Mouse (Mus musculus): ENCODE results near the gene Spert. TPM values are rescaled to one million over a fixed set of nuclear protein-coding genes. Genes with fewer than 3 reads are reported as not detected.

Spert gene
- polyA plus RNA-seq, 1 experiment from 2014 or later = not detected

DNA sequence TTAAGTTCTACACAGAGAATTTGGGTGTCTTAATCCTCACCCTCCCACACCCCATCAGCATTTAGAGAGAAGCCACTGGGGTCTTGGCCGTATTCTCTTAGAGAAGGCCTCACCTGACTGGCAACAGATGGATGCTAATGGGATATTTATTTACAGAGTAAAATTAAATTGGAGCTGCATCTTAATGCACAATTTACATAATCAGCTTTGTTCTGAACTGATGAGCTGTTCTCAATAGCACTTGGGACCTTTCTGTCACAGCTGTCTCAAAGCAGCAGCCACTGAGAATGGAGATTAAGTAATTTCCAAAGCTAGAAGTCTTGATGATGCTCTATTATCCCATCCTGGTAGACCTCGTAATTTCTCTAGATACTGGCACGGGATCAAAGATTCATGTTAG lies 26.6 kb downstream of the Spert start:
- Histone ChIP-seq H3K36me3 (ENCODE audit: poor library complexity, severe bottlenecking) (no peaks in the 10 kb centered on the region), H3K9me3 (replicated peaks) (0 out of 2 replicates have a peak, but pooled peaks cover 4% of the 10 kb centered on the region), H3K27me3 (no peaks in the 10 kb centered on the region), H3K4me1 (peaks cover 29% of the 10 kb centered on the region), H3K4me3 (no peak overlapping the region), H3K4me2 (peak overlapping the region; percentile 33), H3K9ac (no peak overlapping the region), H3K27ac (peak overlapping the region; percentile 86)
- WGBS = 20% methylated on average over 3 of the region's 3 CpGs
- ATAC-seq = peak; percentile 72

DNA sequence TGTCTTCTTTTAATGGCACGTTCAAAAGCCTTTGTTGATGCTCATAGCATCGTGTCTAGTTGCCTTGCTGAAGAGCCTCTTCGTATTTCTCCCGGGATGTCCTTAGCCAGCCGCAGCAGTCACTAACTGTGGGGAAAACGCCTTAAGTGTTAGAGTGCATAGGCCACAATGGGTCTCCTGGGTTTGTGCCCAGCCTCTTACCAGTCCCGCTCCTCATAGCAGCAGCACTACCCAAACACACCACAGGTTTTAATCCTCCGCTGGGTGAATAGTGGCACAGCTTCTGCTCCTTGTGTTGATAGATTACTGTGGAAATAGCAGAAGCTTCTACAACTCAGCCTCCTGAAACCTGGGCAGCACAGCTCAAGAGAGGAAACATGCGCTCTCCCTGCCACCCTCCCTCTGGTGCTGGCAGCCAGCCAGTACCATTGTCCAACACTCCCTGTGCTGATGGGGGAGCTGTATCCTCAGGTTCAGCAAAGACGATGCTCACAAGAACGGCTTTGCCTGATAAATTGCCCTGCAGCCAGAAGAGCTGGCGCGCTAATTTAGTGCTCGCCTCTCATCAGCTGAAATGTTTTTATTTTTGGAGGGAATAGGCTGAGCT lies 27.3 kb downstream of the Spert start:
- H3K27me3 ChIP-seq = no peaks in the 10 kb centered on the region
- H3K36me3 ChIP-seq (ENCODE audit: poor library complexity, severe bottlenecking) = no peaks in the 10 kb centered on the region
- 0 out of 2 replicates have a peak, but pooled peaks cover 4% of the 10 kb centered on the region for H3K9me3 ChIP-seq (replicated peaks)
- ATAC-seq = peak; percentile 91
- H3K9ac ChIP-seq = no peak overlapping the region
- WGBS = 19% methylated on average over 14 of the region's 14 CpGs
- peak overlapping the region; percentile 33 for H3K4me2 ChIP-seq
- H3K27ac ChIP-seq = peak overlapping the region; percentile 86
- peaks cover 29% of the 10 kb centered on the region for H3K4me1 ChIP-seq
- H3K4me3 ChIP-seq = no peak overlapping the region

DNA sequence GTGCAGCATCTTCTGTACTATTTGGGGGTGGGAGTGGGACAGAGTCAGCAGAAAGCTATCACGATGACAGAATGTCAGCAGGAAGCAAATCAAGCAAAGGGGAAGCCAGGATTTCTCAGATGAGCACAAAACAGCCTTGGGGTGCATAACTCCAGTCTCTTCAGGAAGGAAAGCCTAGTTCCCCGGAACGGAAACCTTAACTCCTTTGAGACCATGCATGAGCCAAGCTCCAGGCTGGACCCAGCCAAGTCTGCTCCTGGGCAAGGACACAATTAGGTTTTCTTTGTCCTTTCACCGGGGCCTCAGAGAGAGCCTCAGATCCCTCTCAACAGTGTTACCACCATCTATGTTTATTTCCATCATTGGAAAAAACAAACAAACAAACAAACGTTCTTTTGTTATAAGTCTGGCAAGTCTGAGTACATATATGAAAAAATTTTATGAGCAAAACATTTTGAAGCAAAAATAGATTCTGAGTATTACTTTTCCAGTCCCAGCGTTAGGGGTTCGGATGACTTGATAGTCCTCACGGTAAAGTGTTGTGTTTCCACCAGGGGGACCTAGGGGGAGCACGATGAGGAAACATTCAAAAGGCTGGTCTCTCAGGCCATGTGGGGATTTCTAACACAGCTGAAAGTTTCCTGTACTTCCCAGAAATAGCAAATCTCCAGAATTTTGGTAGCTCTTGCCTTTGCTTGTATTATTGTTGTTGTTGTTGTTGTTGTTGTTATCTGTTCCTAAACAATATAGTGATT lies 31.2 kb downstream of the Spert start:
- H3K4me1 ChIP-seq = peaks cover 29% of the 10 kb centered on the region
- H3K9ac ChIP-seq = no peak overlapping the region
- no peaks in the 10 kb centered on the region for H3K36me3 ChIP-seq (ENCODE audit: poor library complexity, severe bottlenecking)
- H3K27me3 ChIP-seq = no peaks in the 10 kb centered on the region
- ATAC-seq = no peak
- H3K27ac ChIP-seq = no peak overlapping the region
- H3K4me2 ChIP-seq = no peak overlapping the region
- no peaks in the 10 kb centered on the region for H3K9me3 ChIP-seq (replicated peaks)
- WGBS = 55% methylated on average over 9 of the region's 9 CpGs
- H3K4me3 ChIP-seq = no peak overlapping the region

DNA sequence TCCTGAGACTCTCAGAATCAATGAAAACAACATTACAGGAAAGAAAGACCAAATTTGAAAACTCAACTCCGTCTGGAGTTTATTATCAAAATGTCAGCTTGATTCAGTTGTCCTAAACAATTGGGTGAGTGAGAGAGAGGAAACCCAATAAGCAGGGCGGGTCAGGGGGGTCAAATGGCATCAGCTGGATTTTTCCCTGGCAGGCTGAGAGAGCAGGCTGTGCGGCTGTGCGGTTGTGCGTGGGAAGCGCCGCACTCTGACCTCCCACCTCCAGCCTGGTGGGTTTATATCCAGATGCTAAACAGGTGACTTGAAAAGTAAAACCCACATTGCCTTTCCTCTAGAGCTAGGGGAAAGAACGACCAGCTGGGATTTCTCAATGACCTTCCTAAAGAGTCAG lies 51.2 kb downstream of the Spert start:
- Histone ChIP-seq H3K9me3 (replicated peaks) (no peaks in the 10 kb centered on the region), H3K4me3 (no peak overlapping the region), H3K27ac (peak overlapping the region; percentile 63), H3K4me2 (no peak overlapping the region), H3K9ac (no peak overlapping the region), H3K27me3 (no peaks in the 10 kb centered on the region), H3K36me3 (ENCODE audit: poor library complexity, severe bottlenecking) (no peaks in the 10 kb centered on the region), H3K4me1 (peaks cover 35% of the 10 kb centered on the region)
- no peak for ATAC-seq
- 27% methylated on average over 8 of the region's 8 CpGs for WGBS

DNA sequence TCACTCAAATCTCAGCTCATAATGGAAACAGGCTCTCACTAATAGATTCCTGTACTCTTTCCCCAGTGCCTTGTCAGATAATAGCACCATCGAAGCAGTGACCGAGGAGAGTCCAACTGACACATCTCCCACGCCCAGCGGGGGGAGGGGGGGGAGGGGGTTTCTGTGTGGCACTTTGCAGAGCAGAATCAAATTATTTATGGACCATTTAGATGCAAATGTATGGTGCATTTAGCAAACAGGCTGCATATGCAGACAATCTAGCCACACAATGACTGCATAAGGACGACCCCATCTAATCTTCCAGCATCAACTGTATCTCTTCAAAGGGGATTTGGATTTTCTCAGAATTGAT lies 51.9 kb downstream of the Spert start:
- Histone ChIP-seq H3K27me3 (no peaks in the 10 kb centered on the region), H3K9me3 (replicated peaks) (no peaks in the 10 kb centered on the region), H3K4me1 (peaks cover 40% of the 10 kb centered on the region), H3K27ac (peak overlapping the region; percentile 63), H3K4me3 (no peak overlapping the region), H3K4me2 (peak overlapping the region; percentile 27; the same call in 1 of the 2 replicates), H3K36me3 (ENCODE audit: poor library complexity, severe bottlenecking) (no peaks in the 10 kb centered on the region), H3K9ac (no peak overlapping the region)
- WGBS = 3% methylated on average over 5 of the region's 5 CpGs
- peak; percentile 86 for ATAC-seq

DNA sequence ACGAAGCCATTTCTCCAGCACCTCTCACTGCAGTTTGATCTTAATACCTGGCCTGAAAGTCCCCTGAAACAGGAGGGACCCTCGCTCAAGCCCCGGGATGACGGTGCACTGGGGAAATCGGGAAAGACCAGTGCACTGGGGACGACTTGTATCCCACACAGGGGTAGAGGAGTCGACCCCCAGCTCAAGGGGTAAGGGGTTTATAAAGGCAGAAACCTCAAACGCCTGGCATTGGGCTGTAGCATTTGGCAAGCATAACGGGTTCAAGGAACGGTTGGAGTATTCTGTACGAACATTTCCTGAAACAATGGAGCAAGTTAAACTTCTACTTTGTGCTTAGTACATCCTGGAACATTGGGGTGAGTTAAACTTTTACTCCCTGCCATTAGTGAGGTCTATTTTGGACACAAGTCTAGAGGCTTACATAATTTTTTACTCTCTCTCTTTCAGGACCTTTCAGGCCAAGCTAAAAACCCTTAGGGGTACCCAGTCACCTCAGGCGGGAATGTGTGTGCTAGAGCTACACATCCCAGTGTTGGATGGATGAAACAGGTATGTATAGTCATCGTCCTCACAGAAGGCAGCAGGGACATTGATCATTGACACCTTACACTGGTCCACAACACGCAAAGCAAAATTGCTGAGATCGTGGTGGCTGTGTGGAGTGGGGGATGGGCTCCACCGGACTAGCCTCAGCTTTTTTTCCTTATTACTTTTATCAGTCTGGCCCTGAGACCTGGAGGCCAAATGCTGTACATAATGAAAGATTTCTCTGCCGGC lies 52.5 kb downstream of the Spert start:
- Histone ChIP-seq H3K4me1 (peaks cover 40% of the 10 kb centered on the region), H3K36me3 (ENCODE audit: poor library complexity, severe bottlenecking) (no peaks in the 10 kb centered on the region), H3K4me2 (0 out of 2 replicates have a peak overlapping the region, but pooled peaks have one; percentile 27), H3K9ac (no peak overlapping the region), H3K27ac (peak overlapping the region; percentile 63), H3K9me3 (replicated peaks) (no peaks in the 10 kb centered on the region), H3K27me3 (no peaks in the 10 kb centered on the region), H3K4me3 (no peak overlapping the region)
- peak; percentile 64 for ATAC-seq
- 61% methylated on average over 17 of the region's 17 CpGs for WGBS

DNA sequence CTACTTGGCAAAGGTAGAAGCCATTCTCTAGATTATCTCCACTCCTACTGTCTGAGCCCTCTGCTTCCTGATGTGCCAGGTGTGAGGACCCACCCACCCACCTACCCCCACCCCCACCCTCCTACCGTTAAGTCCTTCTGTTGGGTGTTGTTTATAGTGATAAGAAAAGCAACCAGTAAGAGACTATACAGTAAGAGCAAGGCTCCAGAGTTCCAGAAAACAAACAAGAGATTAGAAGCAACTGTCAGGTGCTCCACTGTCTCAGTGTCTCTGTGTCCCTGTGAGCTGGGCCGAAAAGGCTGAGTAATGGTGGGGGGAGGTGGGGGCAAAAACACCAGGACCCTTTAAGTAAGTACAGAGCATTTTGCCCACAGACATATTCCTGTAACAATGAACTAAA lies 53.7 kb downstream of the Spert start:
- Histone ChIP-seq H3K4me2 (no peak overlapping the region), H3K36me3 (ENCODE audit: poor library complexity, severe bottlenecking) (no peaks in the 10 kb centered on the region), H3K4me3 (no peak overlapping the region), H3K9me3 (replicated peaks) (no peaks in the 10 kb centered on the region), H3K27ac (no peak overlapping the region), H3K9ac (no peak overlapping the region), H3K27me3 (no peaks in the 10 kb centered on the region), H3K4me1 (peaks cover 40% of the 10 kb centered on the region)
- whole genome bisulfite sequencing = 72% methylated on average over 2 of the region's 2 CpGs
- ATAC-seq = no peak

Other genes with a start within 250 kb of the Spert start
- gene Siah3, start 137.1 kb downstream of the Spert start, polyA plus RNA-seq (2015; fragmentation: Nextera tagmentation; extraction: Ambion mirVana) = 5.9 and 6.7 TPM in 2 replicates
- not detected in 2 replicates for gene Erich6b, start 49.1 kb upstream of the Spert start, polyA plus RNA-seq (2015; fragmentation: Nextera tagmentation; extraction: Ambion mirVana)
- 19.3 and 21.5 TPM in 2 replicates for gene Cog3, start 161.4 kb upstream of the Spert start, polyA plus RNA-seq (2015; fragmentation: Nextera tagmentation; extraction: Ambion mirVana)
- 9.5 and 11.4 TPM in 2 replicates for gene Slc25a30, start 193.9 kb upstream of the Spert start, polyA plus RNA-seq (2015; fragmentation: Nextera tagmentation; extraction: Ambion mirVana)

Measured in forebrain, embryonic 13.5 days (tissue).